Mouse (Mus musculus): ENCODE measurements around the gene Tbx4. TPM values are rescaled to one million over a fixed set of nuclear protein-coding genes. Genes with fewer than 3 reads are reported as not detected.

Gene Tbx4
- polyA plus RNA-seq, 1 experiment from 2014 or later = 44.0 TPM

DNA sequence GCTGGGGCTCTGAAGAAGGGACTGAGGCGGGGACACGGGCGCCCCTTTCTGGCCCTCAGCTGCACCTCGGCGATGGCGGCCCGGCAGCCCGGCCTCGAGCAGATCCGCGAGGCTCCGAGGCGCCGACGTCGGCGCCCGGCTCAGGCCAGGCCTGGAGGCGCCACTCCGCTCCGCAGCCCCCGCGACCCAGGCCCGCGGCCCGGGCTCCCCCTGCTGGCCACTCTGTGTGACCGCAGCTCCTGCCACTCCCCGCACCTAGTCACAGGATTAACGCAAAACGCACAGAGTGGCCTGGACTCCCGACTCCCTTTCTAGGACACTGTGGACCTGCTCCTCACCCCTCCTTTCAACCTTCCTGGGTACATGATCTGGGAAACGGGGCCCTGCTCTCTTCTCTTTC is 44.2 kb upstream of the Tbx4 start:
- Histone ChIP-seq H3K27me3 (peaks cover 76% of the 10 kb centered on the region), H3K4me2 (peak overlapping the region; percentile 83), H3K4me1 (replicated peaks) (peaks cover 53% of the 10 kb centered on the region), H3K27ac (peak overlapping the region; percentile 84), H3K36me3 (peaks cover 14% of the 10 kb centered on the region; the same call in 1 of the 2 replicates), H3K9ac (replicated peaks) (peak overlapping the region; percentile 56), H3K9me3 (no peaks in the 10 kb centered on the region), H3K4me3 (replicated peaks) (peak overlapping the region; percentile 66)
- under 1% methylated on average over 32 of the region's 32 CpGs for WGBS
- ATAC-seq (ENCODE audit: insufficient number of reproducible peaks, insufficient read depth, low FRiP score, low TSS enrichment, low read depth) = peak; percentile 28

GRCm38 (mm10) chr11:85842596-85843346 is 43.5 kb upstream of the Tbx4 start:
- H3K4me2 ChIP-seq = peak overlapping the region; percentile 83
- H3K27me3 ChIP-seq = peaks cover 68% of the 10 kb centered on the region
- no peaks in the 10 kb centered on the region for H3K9me3 ChIP-seq
- H3K4me1 ChIP-seq (replicated peaks) = peaks cover 46% of the 10 kb centered on the region
- WGBS = 5% methylated on average over 24 of the region's 24 CpGs
- peaks cover 11% of the 10 kb centered on the region; the same call in 1 of the 2 replicates for H3K36me3 ChIP-seq
- peak overlapping the region; percentile 65; the same call in 1 of the 2 replicates for H3K9ac ChIP-seq (replicated peaks)
- H3K27ac ChIP-seq = peak overlapping the region; percentile 84
- H3K4me3 ChIP-seq (replicated peaks) = peak overlapping the region; percentile 51
- 0 out of 2 replicates have a peak, but pooled peaks have one; percentile 17 for ATAC-seq (ENCODE audit: insufficient number of reproducible peaks, insufficient read depth, low FRiP score, low TSS enrichment, low read depth)

GRCm38 (mm10) chr11:85843347-85843692 is 42.9 kb upstream of the Tbx4 start:
- H3K9me3 ChIP-seq = no peaks in the 10 kb centered on the region
- ATAC-seq (ENCODE audit: insufficient number of reproducible peaks, insufficient read depth, low FRiP score, low TSS enrichment, low read depth) = peak; percentile 45
- peaks cover 63% of the 10 kb centered on the region for H3K27me3 ChIP-seq

GRCm38 (mm10) chr11:85844144-85844965 is 41.9 kb upstream of the Tbx4 start:
- H3K9ac ChIP-seq (replicated peaks) = peak overlapping the region; percentile 65
- ATAC-seq (ENCODE audit: insufficient number of reproducible peaks, insufficient read depth, low FRiP score, low TSS enrichment, low read depth) = peak; percentile 35; the same call in 1 of the 2 replicates
- H3K4me3 ChIP-seq (replicated peaks) = peak overlapping the region; percentile 51
- H3K27me3 ChIP-seq = peaks cover 53% of the 10 kb centered on the region
- H3K4me2 ChIP-seq = peak overlapping the region; percentile 83
- under 1% methylated on average over 54 of the region's 54 CpGs for WGBS
- H3K27ac ChIP-seq = peak overlapping the region; percentile 84
- H3K9me3 ChIP-seq = no peaks in the 10 kb centered on the region
- H3K4me1 ChIP-seq (replicated peaks) = peaks cover 38% of the 10 kb centered on the region
- peaks cover 5% of the 10 kb centered on the region; the same call in 1 of the 2 replicates for H3K36me3 ChIP-seq

More at GRCm38 (mm10) chr11:85843347-85843692, 42.9 kb upstream of the Tbx4 start:
- H3K4me3 ChIP-seq (replicated peaks) = peak overlapping the region; percentile 51
- peaks cover 6% of the 10 kb centered on the region; the same call in 1 of the 2 replicates for H3K36me3 ChIP-seq
- peaks cover 40% of the 10 kb centered on the region for H3K4me1 ChIP-seq (replicated peaks)
- H3K4me2 ChIP-seq = peak overlapping the region; percentile 83
- 2% methylated on average over 18 of the region's 18 CpGs for WGBS
- H3K27ac ChIP-seq = peak overlapping the region; percentile 84
- peak overlapping the region; percentile 65 for H3K9ac ChIP-seq (replicated peaks)

- Histone ChIP-seq H3K4me1 (replicated peaks) (peaks cover 38% of the 10 kb centered on the region), H3K27me3 (peaks cover 47% of the 10 kb centered on the region), H3K36me3 (peaks cover 5% of the 10 kb centered on the region; the same call in 1 of the 2 replicates), H3K27ac (no peak overlapping the region), H3K4me3 (replicated peaks) (peak overlapping the region; percentile 51), H3K9ac (replicated peaks) (no peak overlapping the region), H3K9me3 (no peaks in the 10 kb centered on the region), H3K4me2 (peak overlapping the region; percentile 83)
- WGBS = 42% methylated on average over 5 of the region's 5 CpGs
- no peak for ATAC-seq (ENCODE audit: insufficient number of reproducible peaks, insufficient read depth, low FRiP score, low TSS enrichment, low read depth)
Observed at GRCm38 (mm10) chr11:85844971-85845370, 41.3 kb upstream of the Tbx4 start.

GRCm38 (mm10) chr11:85845921-85846320 is 40.3 kb upstream of the Tbx4 start:
- Histone ChIP-seq H3K36me3 (no peaks in the 10 kb centered on the region), H3K4me2 (no peak overlapping the region), H3K27ac (no peak overlapping the region), H3K9me3 (no peaks in the 10 kb centered on the region), H3K4me1 (replicated peaks) (peaks cover 31% of the 10 kb centered on the region), H3K9ac (replicated peaks) (no peak overlapping the region), H3K27me3 (peaks cover 37% of the 10 kb centered on the region), H3K4me3 (replicated peaks) (no peak overlapping the region)
- no peak for ATAC-seq (ENCODE audit: insufficient number of reproducible peaks, insufficient read depth, low FRiP score, low TSS enrichment, low read depth)
- 34% methylated on average over 5 of the region's 5 CpGs for WGBS

GRCm38 (mm10) chr11:85846509-85846908 is 39.7 kb upstream of the Tbx4 start:
- Histone ChIP-seq H3K9me3 (no peaks in the 10 kb centered on the region), H3K4me1 (replicated peaks) (peaks cover 26% of the 10 kb centered on the region), H3K27ac (no peak overlapping the region), H3K36me3 (no peaks in the 10 kb centered on the region), H3K9ac (replicated peaks) (no peak overlapping the region), H3K27me3 (peaks cover 31% of the 10 kb centered on the region), H3K4me3 (replicated peaks) (no peak overlapping the region), H3K4me2 (no peak overlapping the region)
- WGBS = 74% methylated on average over 4 of the region's 4 CpGs
- ATAC-seq (ENCODE audit: insufficient number of reproducible peaks, insufficient read depth, low FRiP score, low TSS enrichment, low read depth) = no peak

DNA sequence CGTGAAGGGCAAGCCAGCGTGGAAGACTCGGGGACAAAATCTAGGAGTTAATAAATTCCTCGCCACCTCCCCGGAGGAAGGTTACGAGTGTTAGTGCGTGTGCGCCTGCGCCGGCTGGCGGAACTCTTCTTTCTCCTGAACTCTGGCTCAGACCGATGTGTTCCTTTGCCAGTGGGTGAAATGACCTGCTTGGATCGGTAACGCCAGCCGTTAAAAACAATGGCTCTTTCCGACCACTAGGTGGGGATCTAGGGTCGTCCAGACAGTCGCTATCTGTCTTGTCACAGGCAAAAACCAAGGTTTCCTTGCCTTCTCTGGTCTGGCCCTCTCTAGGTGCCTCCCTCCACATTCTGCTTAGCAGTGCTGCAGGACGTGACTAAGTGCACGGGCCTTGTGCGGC is 37.2 kb upstream of the Tbx4 start:
- ATAC-seq (ENCODE audit: insufficient number of reproducible peaks, insufficient read depth, low FRiP score, low TSS enrichment, low read depth) = peak; percentile 32; the same call in 1 of the 2 replicates
- Histone ChIP-seq H3K4me3 (replicated peaks) (peak overlapping the region; percentile 23), H3K27ac (no peak overlapping the region), H3K9ac (replicated peaks) (0 out of 2 replicates have a peak overlapping the region, but pooled peaks have one; percentile 28), H3K36me3 (no peaks in the 10 kb centered on the region), H3K9me3 (no peaks in the 10 kb centered on the region), H3K4me1 (replicated peaks) (peaks cover 4% of the 10 kb centered on the region), H3K27me3 (peaks cover 18% of the 10 kb centered on the region; the same call in 1 of the 2 replicates), H3K4me2 (peak overlapping the region; percentile 52)
- WGBS = 1% methylated on average over 21 of the region's 21 CpGs

GRCm38 (mm10) chr11:85850233-85850632 is 36.0 kb upstream of the Tbx4 start, which contains the start of gene Gm11444:
TSS of gene Gm11444 (minus strand) at chr11:85850333.
- 91% methylated on average over 6 of the region's 6 CpGs for WGBS
- no peaks in the 10 kb centered on the region for H3K36me3 ChIP-seq
- no peak within 1 kb of the TSS for H3K27ac ChIP-seq
- peaks cover 4% of the 10 kb centered on the region; the same call in 1 of the 2 replicates for H3K9me3 ChIP-seq
- ATAC-seq (ENCODE audit: insufficient number of reproducible peaks, insufficient read depth, low FRiP score, low TSS enrichment, low read depth) = no peak
- H3K4me2 ChIP-seq = peak within 1 kb of the TSS; percentile 52; the same call in 1 of the 2 replicates
- H3K9ac ChIP-seq (replicated peaks) = no peak within 1 kb of the TSS
- no peak within 1 kb of the TSS for H3K4me3 ChIP-seq (replicated peaks)
- no peaks in the 10 kb centered on the region; the same call in none of the 2 replicates for H3K4me1 ChIP-seq (replicated peaks)
- H3K27me3 ChIP-seq = peaks cover 14% of the 10 kb centered on the region; the same call in 1 of the 2 replicates

GRCm38 (mm10) chr11:85850758-85851157 is 35.5 kb upstream of the Tbx4 start:
- Histone ChIP-seq H3K27ac (no peak overlapping the region), H3K4me3 (replicated peaks) (no peak overlapping the region), H3K9me3 (peaks cover 4% of the 10 kb centered on the region; the same call in 1 of the 2 replicates), H3K27me3 (peaks cover 10% of the 10 kb centered on the region; the same call in 1 of the 2 replicates), H3K36me3 (no peaks in the 10 kb centered on the region), H3K4me2 (no peak overlapping the region), H3K9ac (replicated peaks) (no peak overlapping the region), H3K4me1 (replicated peaks) (no peaks in the 10 kb centered on the region; the same call in none of the 2 replicates)
- no peak for ATAC-seq (ENCODE audit: insufficient number of reproducible peaks, insufficient read depth, low FRiP score, low TSS enrichment, low read depth)
- WGBS = 42% methylated on average over 6 of the region's 6 CpGs

All from limb, embryonic 12.5 days (tissue).